Mouse (Mus musculus) gastrocnemius, postnatal 36 days (tissue): ENCODE measurements around the gene Slc38a6. TPM values are rescaled to one million over a fixed set of nuclear protein-coding genes. Genes with fewer than 3 reads are reported as not detected.

ENCODE experiments used
- DNase-seq, 2 experiments: peaks; one replicate each; pipeline ENCODE4 v3.0.0; 2022
- intact Hi-C: fragments of 180-260 bp; cut with DNase I; formaldehyde crosslinking; loops from one replicate; pipeline ENCODE4 v1.15.1; 2025
- total RNA-seq, 2 experiments: library from RNA; stranded (reverse); gene quantifications; 2 replicates each; pipeline ENCODE4 v1.2.3; 2021

Gene Slc38a6
- total RNA-seq, 2 experiments from 2014 or later = 2.6 TPM

DNA sequence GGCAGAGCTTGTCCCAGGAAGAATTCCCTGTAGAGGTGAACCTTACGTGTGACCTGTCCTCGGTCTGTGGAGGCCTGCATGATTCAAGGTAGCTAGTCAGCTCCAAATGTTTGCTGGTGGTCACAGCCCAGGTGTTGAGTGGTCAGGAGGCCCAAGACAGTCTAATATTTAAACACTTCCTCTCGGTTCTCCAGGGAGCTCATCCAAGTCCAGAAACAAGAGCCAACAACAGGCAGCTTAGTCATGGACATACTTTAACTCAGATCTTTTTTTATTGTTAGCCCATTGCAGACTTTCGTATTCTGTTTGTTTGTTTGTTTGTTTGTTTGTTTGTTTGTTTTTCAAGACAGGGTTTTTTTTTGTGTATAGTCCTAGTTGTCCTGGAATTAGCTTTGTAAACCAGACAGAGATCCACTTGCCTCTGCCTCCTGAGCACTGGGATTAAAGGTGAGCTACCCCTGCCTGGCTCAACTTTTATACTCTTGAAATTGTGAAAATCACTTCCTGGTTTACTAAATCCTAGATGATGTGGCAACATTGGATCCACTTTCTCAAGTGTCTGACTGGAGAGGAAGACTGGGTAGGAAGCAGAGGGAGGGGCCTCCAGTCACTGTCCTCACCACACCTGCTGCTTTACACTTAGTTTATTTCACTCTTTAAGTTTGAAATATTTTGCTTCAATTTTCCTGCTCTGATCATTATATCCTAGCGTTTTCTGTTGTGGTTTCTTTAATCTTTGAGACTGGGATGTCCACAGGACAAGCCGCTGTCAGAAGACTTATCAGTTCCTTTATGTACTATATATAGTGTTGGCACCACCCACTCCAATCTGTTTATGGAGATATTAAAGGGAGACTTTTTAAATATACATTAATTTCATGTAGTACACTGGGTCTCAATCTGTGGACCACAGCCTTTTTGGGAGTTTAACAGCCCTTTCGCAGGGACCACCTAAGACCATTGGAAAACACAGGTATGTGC is 31.4 kb downstream of the Slc38a6 start:
- no peak for DNase-seq
- intact Hi-C loops = no loop called here

DNA sequence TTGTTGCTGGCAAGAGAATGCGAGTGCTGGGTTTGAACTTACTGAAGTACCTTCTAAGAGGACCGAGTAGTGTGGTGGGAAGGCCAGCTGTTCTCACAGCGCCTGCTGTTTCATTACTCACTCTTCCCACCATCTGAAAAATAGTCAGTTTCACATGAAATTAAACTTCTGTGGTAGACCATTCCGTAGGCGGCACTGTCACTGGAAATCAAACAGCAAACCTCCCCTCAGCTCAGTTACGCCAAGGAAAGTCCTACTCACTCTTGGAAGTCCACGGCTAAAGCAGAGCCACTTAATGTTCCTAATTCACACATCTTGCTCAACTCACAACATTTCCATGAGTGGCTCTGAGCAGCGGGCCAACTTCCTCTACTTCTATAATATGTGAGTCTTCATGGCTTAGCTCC is 37.6 kb downstream of the Slc38a6 start:
- no peak for DNase-seq
- intact Hi-C loops = loop anchor here (5.0 to 10.0 kb wide), 2 partner anchors 269 to 302 kb away; partner anchors contain the start of gene Six1

- intact Hi-C loops = loop anchor here (5.0 to 10.0 kb wide), 3 partner anchors 193 to 302 kb away; partner anchors contain the start of gene Six1
- DNase-seq = peak in 1 of 2 experiments; percentile 46
Measured at GRCm38 (mm10) chr12:73324742-73325141, 38.2 kb downstream of the Slc38a6 start.

GRCm38 (mm10) chr12:73325181-73325580 is 38.6 kb downstream of the Slc38a6 start:
- no peak for DNase-seq
- intact Hi-C loops = loop anchor here (5.0 to 10.0 kb wide), 2 partner anchors 192 to 270 kb away; partner anchors contain the start of gene Six1

DNA sequence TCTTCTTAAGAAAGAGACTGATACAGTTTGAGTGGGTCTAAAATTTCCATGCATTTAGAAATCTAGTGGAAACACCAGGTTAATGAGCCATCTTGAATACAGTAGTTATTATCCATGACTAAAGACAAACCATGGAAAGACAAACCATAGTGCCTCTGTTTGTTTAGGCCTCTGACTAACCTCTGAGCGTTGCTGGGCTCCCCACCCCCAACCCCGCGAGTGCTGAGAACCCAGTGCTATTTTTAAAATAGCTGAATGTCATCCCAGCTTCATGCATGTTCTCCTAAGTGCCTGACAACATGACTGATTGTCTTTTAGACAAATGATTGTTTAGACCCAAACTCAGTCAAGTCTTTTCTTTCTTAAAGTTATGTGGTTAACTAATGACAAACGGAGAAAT is 39.0 kb downstream of the Slc38a6 start:
- intact Hi-C loops = loop anchor here (5.0 to 10.0 kb wide), 2 partner anchors 192 to 271 kb away; partner anchors contain the start of gene Six1
- peak in 1 of 2 experiments; percentile 21 for DNase-seq

DNA sequence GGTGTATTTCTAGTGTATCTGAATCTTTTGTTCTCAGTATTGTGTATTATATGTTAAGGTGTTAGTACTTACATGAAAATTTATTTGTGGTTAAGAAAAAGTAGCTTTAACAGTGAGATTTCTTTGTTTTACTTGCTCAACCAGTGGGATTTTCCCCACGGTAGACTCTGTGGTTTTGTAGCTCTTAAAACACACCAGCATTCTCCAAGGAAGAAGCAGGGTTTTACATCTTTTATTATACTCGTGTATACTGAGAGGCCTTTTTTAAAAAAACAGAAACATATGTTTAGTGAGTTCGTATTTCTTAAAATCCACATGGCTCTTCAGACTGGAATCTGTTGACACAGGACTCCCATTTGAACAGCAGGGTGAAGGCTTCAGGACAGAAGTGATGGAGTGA is 40.8 kb downstream of the Slc38a6 start:
- DNase-seq = no peak
- intact Hi-C loops = loop anchor here (5.0 to 10.0 kb wide), 2 partner anchors 190 to 273 kb away; partner anchors contain the start of gene Six1

GRCm38 (mm10) chr12:73328448-73329167 is 42.0 kb downstream of the Slc38a6 start:
- intact Hi-C loops = loop anchor here (5.0 to 10.0 kb wide), 2 partner anchors 189 to 274 kb away; partner anchors contain the start of gene Six1
- no peak for DNase-seq

DNA sequence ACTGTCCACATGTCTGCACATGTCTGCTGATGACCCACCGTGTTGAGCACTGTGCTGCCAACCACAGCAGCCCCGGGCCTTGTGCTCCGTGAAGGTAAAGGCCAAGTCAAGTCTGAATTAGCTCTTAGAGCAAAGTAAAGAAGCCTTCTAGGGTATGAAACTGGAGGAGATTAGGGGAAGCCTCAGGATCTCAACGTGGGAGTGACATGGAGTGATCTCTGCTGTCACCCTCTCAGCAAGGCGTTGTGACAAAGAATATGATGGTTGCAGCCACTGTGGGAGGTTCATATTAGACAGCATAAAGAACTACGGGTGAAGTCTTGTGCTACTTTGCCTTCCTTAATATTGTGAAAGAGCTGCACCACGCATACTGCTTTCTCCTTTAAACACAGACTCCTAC is 43.7 kb downstream of the Slc38a6 start:
- no peak for DNase-seq
- intact Hi-C loops = no loop called here

- intact Hi-C loops = no loop called here
- no peak for DNase-seq
Measured at GRCm38 (mm10) chr12:73332701-73333100, 46.1 kb downstream of the Slc38a6 start.

DNA sequence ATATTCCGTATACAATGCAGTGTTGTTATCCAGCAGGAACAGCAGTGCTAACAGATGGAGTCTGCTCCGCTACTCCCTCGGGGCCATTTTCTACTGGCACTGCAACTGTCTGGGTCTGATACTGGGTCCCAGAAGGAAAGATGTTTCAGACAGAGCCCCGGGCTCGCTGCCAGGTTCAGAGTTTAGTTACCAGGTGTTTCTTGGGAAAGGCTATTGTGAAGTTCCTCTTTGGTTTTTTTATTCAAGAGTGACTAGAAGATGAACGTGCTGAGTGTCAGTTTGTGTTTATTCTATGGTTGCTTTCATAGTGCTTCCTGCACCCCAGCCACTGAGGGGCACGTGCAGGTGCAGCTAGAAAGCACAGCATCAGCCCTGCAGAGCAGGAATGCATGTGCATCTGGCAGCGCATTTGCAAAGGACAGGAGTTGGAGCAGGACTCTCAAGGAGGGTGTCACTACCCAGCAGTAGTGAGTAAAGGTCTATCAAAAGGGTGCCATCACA is 47.5 kb downstream of the Slc38a6 start:
- no peak for DNase-seq
- intact Hi-C loops = no loop called here

- DNase-seq = no peak
- intact Hi-C loops = no loop called here
Measured at GRCm38 (mm10) chr12:73337127-73337526, 50.5 kb downstream of the Slc38a6 start.

DNA sequence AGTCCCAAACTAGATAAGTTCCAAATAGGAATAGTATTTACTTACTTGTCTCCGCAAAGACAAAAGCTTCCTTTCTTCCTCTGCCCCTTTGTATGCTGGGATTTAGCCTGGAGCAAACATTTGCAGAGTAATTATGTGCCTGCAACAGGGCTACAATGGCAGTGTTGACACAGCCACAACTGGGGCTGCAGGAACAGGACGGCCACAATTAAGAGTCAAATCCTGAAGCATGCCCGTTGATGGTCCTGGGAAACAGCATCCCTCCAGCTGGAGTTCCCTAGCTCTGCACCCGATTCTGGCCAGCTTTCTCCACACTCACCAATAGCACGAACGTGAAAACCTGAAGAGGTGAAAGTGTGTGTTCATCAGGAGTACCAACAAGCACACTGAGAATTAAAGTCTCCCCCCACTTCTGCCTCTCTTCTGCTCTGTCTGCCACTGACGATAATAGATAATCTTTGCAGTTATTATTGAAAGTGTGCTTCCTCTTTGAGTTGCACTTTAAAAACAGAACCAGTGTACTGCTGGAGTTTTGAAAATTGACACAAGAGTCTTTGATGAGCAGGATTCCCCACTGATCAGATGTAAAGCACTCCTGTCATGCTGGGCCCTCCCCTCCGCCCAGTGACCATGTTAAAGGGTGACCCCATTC is 54.2 kb downstream of the Slc38a6 start:
- no peak for DNase-seq
- intact Hi-C loops = no loop called here

GRCm38 (mm10) chr12:73341703-73342663 is 55.4 kb downstream of the Slc38a6 start:
- no peak for DNase-seq
- intact Hi-C loops = no loop called here

GRCm38 (mm10) chr12:73344300-73344699 is 57.7 kb downstream of the Slc38a6 start:
- intact Hi-C loops = no loop called here
- DNase-seq = no peak

DNA sequence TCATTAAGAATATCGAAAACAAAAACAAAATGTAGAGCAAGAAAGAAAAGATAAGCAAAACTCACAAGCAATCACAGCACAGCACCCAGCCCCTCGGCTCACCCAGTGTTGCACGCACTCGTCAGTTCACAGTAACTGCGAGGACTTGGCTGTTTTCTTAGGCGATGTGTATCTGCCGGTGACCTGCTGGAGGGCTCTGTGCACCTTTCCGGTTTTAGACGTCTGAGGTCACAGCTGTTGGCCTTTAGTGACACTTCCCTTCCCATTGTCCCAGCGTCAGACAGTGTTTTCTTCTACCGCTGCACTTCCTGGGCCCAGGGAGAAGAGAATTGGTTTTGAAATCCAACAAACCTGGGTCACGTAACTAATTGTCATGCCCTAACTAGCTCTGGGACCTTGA is 58.6 kb downstream of the Slc38a6 start:
- DNase-seq = no peak
- intact Hi-C loops = no loop called here

- intact Hi-C loops = no loop called here
- no peak for DNase-seq
Measured at GRCm38 (mm10) chr12:73347202-73347601, 60.6 kb downstream of the Slc38a6 start.

GRCm38 (mm10) chr12:73350466-73350865 is 63.9 kb downstream of the Slc38a6 start:
- DNase-seq = no peak
- intact Hi-C loops = no loop called here

DNA sequence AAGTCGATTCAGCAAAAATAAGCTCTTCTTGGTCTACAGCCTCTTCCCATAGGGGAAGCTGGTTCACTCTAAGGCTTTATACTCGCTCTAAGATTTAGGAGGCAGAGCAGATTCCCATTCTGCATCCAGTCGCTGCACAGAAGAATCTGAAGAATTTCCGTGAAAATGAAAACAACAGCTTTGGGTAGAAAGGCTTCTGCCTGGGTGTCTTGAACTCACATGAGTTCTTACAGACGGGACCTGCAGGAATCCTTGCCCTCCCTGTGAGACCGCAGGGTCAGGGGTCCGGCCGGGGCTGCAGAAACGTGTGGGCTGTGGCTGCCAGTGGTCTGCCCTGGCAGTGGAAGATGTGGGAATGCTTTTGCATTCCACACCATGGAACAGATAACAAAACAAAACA is 64.4 kb downstream of the Slc38a6 start:
- intact Hi-C loops = no loop called here
- no peak for DNase-seq

GRCm38 (mm10) chr12:73351746-73352145 is 65.2 kb downstream of the Slc38a6 start:
- intact Hi-C loops = no loop called here
- DNase-seq = no peak
